Comparison of ENCODE assay signal across 8 mouse cellular contexts in genomic region chr14:73474636-73475093, GRCm38 (mm10). TPM values are rescaled to one million over a fixed set of nuclear protein-coding genes. Genes with fewer than 3 reads are reported as not detected.
A peak's percentile ranks its signal among the peaks of the same experiment; 100 is the strongest.
DNase-seq lines count a peak whose midpoint lies in the region; ATAC-seq and TF ChIP-seq lines count a peak whose summit lies in the region.

No protein-coding gene starts in this region.

- TF ChIP-seq CTCF in E14TG2a.4 (conservative IDR thresholded peaks at IDR 0.05; ENCODE audit: low read length) = peak; percentile 36

- H3K27ac ChIP-seq in heart, embryonic 14.5 days (replicated peaks in 1 of 2; ENCODE audit: control insufficient read depth in 1 of 2, insufficient read depth in 1 of 2, low read depth in 2 of 2, low read length in 2 of 2) = peak overlapping the region; percentile 7 to 57; a peak in 1 of 4 replicates

- ATAC-seq in heart, embryonic 14.5 days (ENCODE audit: insufficient number of reproducible peaks, insufficient read depth, low FRiP score, low read depth) = no peak

- H3K27me3 ChIP-seq in E14TG2a.4 (ENCODE audit: insufficient read depth, low read length) = no peaks in the 10 kb centered on the region
- H3K27me3 ChIP-seq in heart, embryonic 14.5 days (ENCODE audit: control insufficient read depth, insufficient read depth, low read length) = no peaks in the 10 kb centered on the region

- 11% methylated on average over 7 of the region's 7 CpGs for WGBS in heart, embryonic 14.5 days

- peak; percentile 70 for DNase-seq in adrenal gland, adult 2 months
- DNase-seq in adrenal gland, postnatal 4 days (ENCODE audit: low spot score in 2 of 2) = no peak
- peak; percentile 70 for DNase-seq in cerebellum, adult 9-11 months
- peak; percentile 41 to 67 for DNase-seq in kidney, postnatal 36 days
- peak; percentile 65 for DNase-seq in lung, postnatal 10 days
- peak; percentile 53 for DNase-seq in skeletal muscle tissue, adult 2 months (ENCODE audit: low read depth, low spot score)

- H3K9ac ChIP-seq in heart, embryonic 14.5 days (ENCODE audit: low read length) = no peak overlapping the region

- H3K4me1 ChIP-seq in E14TG2a.4 (replicated peaks; ENCODE audit: low read depth, low read length) = peaks cover 26% of the 10 kb centered on the region
- peaks cover 9 to 10% of the 10 kb centered on the region in 2 experiments for H3K4me1 ChIP-seq in heart, embryonic 14.5 days (ENCODE audit: control insufficient read depth in 2 of 2, insufficient read depth in 2 of 2, low read length in 2 of 2)

- no peaks in the 10 kb centered on the region for H3K9me3 ChIP-seq in E14TG2a.4 (ENCODE audit: low read length)
- H3K9me3 ChIP-seq in heart, embryonic 14.5 days (ENCODE audit: control insufficient read depth, low read length) = no peaks in the 10 kb centered on the region

- peak overlapping the region; percentile 34; the same call in 1 of the 2 replicates for H3K4me2 ChIP-seq in heart, embryonic 14.5 days (ENCODE audit: low read length)

- no peak overlapping the region for H3K4me3 ChIP-seq in E14TG2a.4 (replicated peaks; ENCODE audit: low read length)
- H3K4me3 ChIP-seq in heart, embryonic 14.5 days (ENCODE audit: control insufficient read depth in 1 of 2, insufficient read depth in 1 of 2, low read depth in 1 of 2, low read length in 2 of 2) = no peak overlapping the region

- H3K36me3 ChIP-seq in E14TG2a.4 (ENCODE audit: insufficient read depth, low read length) = no peaks in the 10 kb centered on the region
- no peaks in the 10 kb centered on the region for H3K36me3 ChIP-seq in heart, embryonic 14.5 days (ENCODE audit: control insufficient read depth, insufficient read depth, low read length)

RNA-seq across cellular contexts. Expression of gene Med4, which starts 35.2 kb away (rescaled TPM):
- 10 to 100 TPM; 21.6 to 22.5 TPM for total RNA-seq in adrenal gland, adult 2 months (2021)
- polyA plus RNA-seq in adrenal gland, adult 2 months (2012; rRNA removed) = 3.5 and 4.1 TPM in 2 replicates
- 10 to 100 TPM; 36.2 to 38.5 TPM for total RNA-seq in adrenal gland, postnatal 4 days (2021)
- polyA plus RNA-seq in heart, embryonic 14.5 days (2014; fragmentation: Nextera tagmentation; extraction: Ambion mirVana) = 46.6 and 47.5 TPM in 2 replicates

RNA-seq across cellular contexts. Expression of gene Sucla2, which starts 50.5 kb away (rescaled TPM):
- total RNA-seq in adrenal gland, adult 2 months (2021) = 100 to 1,000 TPM; 303 to 488 TPM
- polyA plus RNA-seq in adrenal gland, adult 2 months (2012; rRNA removed) = 25.6 and 34.3 TPM in 2 replicates
- 100 to 1,000 TPM; 205 to 240 TPM for total RNA-seq in adrenal gland, postnatal 4 days (2021)
- 240 and 242 TPM in 2 replicates for polyA plus RNA-seq in heart, embryonic 14.5 days (2014; fragmentation: Nextera tagmentation; extraction: Ambion mirVana)

Comparison
In these comparisons a context has a peak if more than half of its experiments do, and no peak if none do; other contexts are left out.
1. DNase-seq: peak in adrenal gland, adult 2 months (single experiment), cerebellum, adult 9-11 months (single experiment), kidney, postnatal 36 days (2 of 2), lung, postnatal 10 days (single experiment) and skeletal muscle tissue, adult 2 months (single experiment); none in adrenal gland, postnatal 4 days (0 of 2).